Mouse (Mus musculus) induced T-regulatory cell, adult 2 months (primary cell): ENCODE results near the gene Pcsk7.
A peak's percentile ranks its signal among the peaks of the same experiment; 100 is the strongest.

Source experiments
- DNase-seq: peaks from one replicate; pipeline ENCODE4 v3.0.0-alpha.2; 2012; ENCODE audit warnings: low read depth

Pcsk7 gene

GRCm38 (mm10) chr9:45906355-45907077 is at the start of gene Pcsk7, which contains the start of gene Rnf214:
TSS of gene Pcsk7 (plus strand) at chr9:45906497.
TSS of gene Rnf214 (minus strand) at chr9:45906911.
- peak; percentile 92 for DNase-seq

GRCm38 (mm10) chr9:45859364-45859763 is 46.9 kb upstream of the Pcsk7 start:
- DNase-seq: no peak

GRCm38 (mm10) chr9:45861813-45862212 is 44.5 kb upstream of the Pcsk7 start:
- no peak for DNase-seq

- DNase-seq: no peak
These were observed 37.1 kb upstream of the Pcsk7 start for GRCm38 (mm10) chr9:45869181-45869580.

GRCm38 (mm10) chr9:45870265-45870664 is 36.0 kb upstream of the Pcsk7 start:
- DNase-seq: no peak

- DNase-seq: no peak
These were observed 28.4 kb upstream of the Pcsk7 start for GRCm38 (mm10) chr9:45877928-45878327.

GRCm38 (mm10) chr9:45893681-45894080 is 12.6 kb upstream of the Pcsk7 start:
- no peak for DNase-seq

GRCm38 (mm10) chr9:45905196-45905595 is 1.1 kb upstream of the Pcsk7 start:
- DNase-seq: peak; percentile 20

- no peak for DNase-seq
These were observed 473 bp upstream of the Pcsk7 start for GRCm38 (mm10) chr9:45905811-45906237.

- DNase-seq: peak; percentile 70
These were observed 756 bp downstream of the Pcsk7 start for GRCm38 (mm10) chr9:45907078-45907428.

GRCm38 (mm10) chr9:45910995-45911394 is 4.7 kb downstream of the Pcsk7 start:
- DNase-seq: no peak

GRCm38 (mm10) chr9:45911673-45912072 is 5.4 kb downstream of the Pcsk7 start:
- peak; percentile 64 for DNase-seq

- DNase-seq: no peak
These were observed 9.4 kb downstream of the Pcsk7 start for GRCm38 (mm10) chr9:45915659-45916058.

GRCm38 (mm10) chr9:45917041-45917934 is 11.0 kb downstream of the Pcsk7 start:
- DNase-seq: no peak

GRCm38 (mm10) chr9:45919895-45920294 is 13.6 kb downstream of the Pcsk7 start:
- DNase-seq: no peak

GRCm38 (mm10) chr9:45929285-45929684 is 23.0 kb downstream of the Pcsk7 start:
- no peak for DNase-seq

- DNase-seq: no peak
These were observed 25.7 kb downstream of the Pcsk7 start for GRCm38 (mm10) chr9:45931958-45932357.

- no peak for DNase-seq
These were observed 26.5 kb downstream of the Pcsk7 start for GRCm38 (mm10) chr9:45932571-45933415.

GRCm38 (mm10) chr9:45935628-45936210 is 29.4 kb downstream of the Pcsk7 start, which contains the start of gene Tagln:
TSS of gene Tagln (minus strand) at chr9:45936058.
- DNase-seq: no peak

- peak; percentile 77 for DNase-seq
These were observed 30.6 kb downstream of the Pcsk7 start for GRCm38 (mm10) chr9:45936883-45937282.

GRCm38 (mm10) chr9:45938088-45938487 is 31.8 kb downstream of the Pcsk7 start:
- no peak for DNase-seq
